Mouse (Mus musculus) forebrain, postnatal 0 days (tissue): ENCODE results near the gene Reps2. TPM values are rescaled to one million over a fixed set of nuclear protein-coding genes. Genes with fewer than 3 reads are reported as not detected.
A peak's percentile ranks its signal among the peaks of the same experiment; 100 is the strongest.

Experiments
- ATAC-seq: fragments of 200-750 bp; cut with Nextera tagmentation; 2 replicates; pipeline ENCODE4 v1.8.0; 2017; ENCODE audit warnings: mild to moderate bottlenecking, moderate library complexity
- DNase-seq: peaks from one replicate; pipeline ENCODE4 v3.0.0-alpha.2; 2015
- H3K27ac ChIP-seq: fragments of 300-500 bp; sonication (generic); 2 replicates; pipeline ENCODE4 v1.5.1; 2014; ENCODE audit warnings: low read depth, mild to moderate bottlenecking, antibody characterized with exemption, low read length, moderate library complexity, mixed read lengths
- H3K27me3 ChIP-seq: fragments of 300-500 bp; sonication (generic); 2 replicates; pipeline ENCODE4 v1.6.1; 2014; ENCODE audit warnings: mild to moderate bottlenecking, low read length, mixed read lengths; ENCODE audit not compliant: insufficient read depth
- H3K36me3 ChIP-seq: fragments of 300-500 bp; sonication (generic); 2 replicates; pipeline ENCODE4 v1.6.1; 2014; ENCODE audit warnings: mild to moderate bottlenecking, moderate library complexity; ENCODE audit not compliant: insufficient read depth
- H3K4me1 ChIP-seq: fragments of 300-500 bp; sonication (generic); 2 replicates; pipeline ENCODE4 v1.6.1; 2014; ENCODE audit warnings: antibody characterized with exemption; ENCODE audit not compliant: insufficient read depth
- H3K4me2 ChIP-seq: fragments of 300-500 bp; sonication (generic); 2 replicates; pipeline ENCODE4 v1.6.1; 2014; ENCODE audit warnings: low read depth, mild to moderate bottlenecking, moderate library complexity
- H3K4me3 ChIP-seq: fragments of 300-500 bp; sonication (generic); 2 replicates; pipeline ENCODE4 v1.5.1; 2014; ENCODE audit warnings: low read depth, low read length, mixed read lengths
- H3K9ac ChIP-seq: fragments of 300-500 bp; sonication (generic); 2 replicates; pipeline ENCODE4 v1.6.1; 2014; ENCODE audit warnings: mild to moderate bottlenecking
- H3K9me3 ChIP-seq: fragments of 300-500 bp; sonication (generic); 2 replicates; pipeline ENCODE4 v1.6.1; 2016; ENCODE audit warnings: low read length
- CTCF ChIP-seq: sonication (generic); IDR thresholded peaks from 2 replicates; pipeline ENCODE4 v1.5.1; 2016; ENCODE audit warnings: antibody characterized with exemption, control low read depth, low read depth
- WGBS: fragments of 180-500 bp; shearing (Covaris S2); extraction: QIAGEN DNeasy Blood & Tissue Kit; methylation state at CpG from one replicate; pipeline ENCODE4 v1.1.7; 2014; 5-methylcytosine and 5-hydroxymethylcytosine counted together
- polyA plus RNA-seq: library from polyadenylated mRNA; unstranded; fragments of >200 nt; fragmentation: Nextera tagmentation; extraction: Ambion mirVana; gene quantifications from 2 replicates; pipeline ENCODE4 v1.2.1, GENCODE M21; 2015
- total RNA-seq: library from RNA; depleted of rRNA; stranded (reverse); fragments of >200 nt; gene quantifications from 2 replicates; pipeline ENCODE4 v1.2.3, GENCODE M21; 2014

The Reps2 gene
- total and polyA plus RNA-seq, 2 experiments from 2014 or later = 5.1 to 31.5 TPM

- peak; percentile 79 for DNase-seq
- no peak overlapping the region for H3K4me2 ChIP-seq
- H3K9ac ChIP-seq = no peak overlapping the region
- no peak overlapping the region for H3K4me3 ChIP-seq
- WGBS = 65% methylated on average over 5 of the region's 5 CpGs
- H3K36me3 ChIP-seq = no peaks in the 10 kb centered on the region
- no peak for TF ChIP-seq CTCF
- H3K27ac ChIP-seq = peak overlapping the region; percentile 75
- ATAC-seq = peak; percentile 97
- no peaks in the 10 kb centered on the region for H3K27me3 ChIP-seq
- no peaks in the 10 kb centered on the region for H3K4me1 ChIP-seq
- no peaks in the 10 kb centered on the region for H3K9me3 ChIP-seq
Measured at GRCm38 (mm10) chrX:162621194-162622090, 22.0 kb downstream of the Reps2 start.

- Histone ChIP-seq H3K4me3 (no peak overlapping the region), H3K27ac (peak overlapping the region; percentile 29; the same call in 1 of the 2 replicates), H3K4me2 (no peak overlapping the region), H3K9ac (no peak overlapping the region), H3K4me1 (no peaks in the 10 kb centered on the region), H3K36me3 (no peaks in the 10 kb centered on the region), H3K9me3 (no peaks in the 10 kb centered on the region), H3K27me3 (no peaks in the 10 kb centered on the region)
- WGBS = 78% methylated on average over 2 of the region's 2 CpGs
- no peak for TF ChIP-seq CTCF
- DNase-seq = no peak
- no peak for ATAC-seq
Measured at GRCm38 (mm10) chrX:162619705-162620104, 23.7 kb downstream of the Reps2 start.

GRCm38 (mm10) chrX:162618547-162618946 is 24.9 kb downstream of the Reps2 start:
- H3K4me2 ChIP-seq = no peak overlapping the region
- WGBS = 92% methylated on average over 3 of the region's 3 CpGs
- no peak for TF ChIP-seq CTCF
- no peaks in the 10 kb centered on the region for H3K9me3 ChIP-seq
- H3K9ac ChIP-seq = no peak overlapping the region
- H3K4me1 ChIP-seq = no peaks in the 10 kb centered on the region
- no peaks in the 10 kb centered on the region for H3K27me3 ChIP-seq
- DNase-seq (no peak), ATAC-seq (no peak)
- no peak overlapping the region for H3K4me3 ChIP-seq
- no peak overlapping the region for H3K27ac ChIP-seq
- no peaks in the 10 kb centered on the region for H3K36me3 ChIP-seq

GRCm38 (mm10) chrX:162606113-162606512 is 37.3 kb downstream of the Reps2 start:
- H3K4me2 ChIP-seq = no peak overlapping the region
- no peaks in the 10 kb centered on the region for H3K4me1 ChIP-seq
- no peak for TF ChIP-seq CTCF
- H3K36me3 ChIP-seq = no peaks in the 10 kb centered on the region
- H3K4me3 ChIP-seq = no peak overlapping the region
- DNase-seq = no peak
- H3K9me3 ChIP-seq = no peaks in the 10 kb centered on the region
- no peaks in the 10 kb centered on the region for H3K27me3 ChIP-seq
- H3K27ac ChIP-seq = no peak overlapping the region
- H3K9ac ChIP-seq = no peak overlapping the region
- 91% methylated on average over 2 of the region's 2 CpGs for WGBS
- no peak for ATAC-seq

DNA sequence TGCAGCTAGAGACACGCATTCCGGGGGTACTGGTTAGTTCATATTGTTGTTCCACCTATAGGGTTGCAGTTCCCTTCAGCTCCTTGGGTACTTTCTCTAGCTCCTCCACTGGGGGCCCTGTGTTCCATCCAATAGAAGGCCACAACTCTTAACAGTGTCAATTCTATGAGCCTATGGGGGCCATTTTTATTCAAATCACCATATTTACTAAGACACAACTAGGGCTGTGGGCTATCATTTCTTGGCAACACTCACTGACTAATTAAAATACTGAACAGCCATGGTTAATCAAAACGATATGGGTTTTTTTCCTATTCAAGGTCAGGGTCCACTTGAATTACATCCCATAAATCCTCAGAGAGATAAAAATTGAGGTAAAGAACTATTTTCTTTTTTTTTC is 43.8 kb downstream of the Reps2 start:
- no peak overlapping the region for H3K4me2 ChIP-seq
- no peak overlapping the region for H3K9ac ChIP-seq
- H3K27me3 ChIP-seq = no peaks in the 10 kb centered on the region
- H3K9me3 ChIP-seq = no peaks in the 10 kb centered on the region
- ATAC-seq (no peak), DNase-seq (no peak)
- H3K27ac ChIP-seq = no peak overlapping the region
- TF ChIP-seq CTCF = no peak
- no peak overlapping the region for H3K4me3 ChIP-seq
- no peaks in the 10 kb centered on the region for H3K36me3 ChIP-seq
- no peaks in the 10 kb centered on the region for H3K4me1 ChIP-seq
- WGBS = 79% methylated on average over 3 of the region's 3 CpGs

GRCm38 (mm10) chrX:162591005-162591801 is 52.2 kb downstream of the Reps2 start:
- no peaks in the 10 kb centered on the region for H3K36me3 ChIP-seq
- ATAC-seq (no peak), DNase-seq (no peak)
- no peak overlapping the region for H3K27ac ChIP-seq
- H3K27me3 ChIP-seq = no peaks in the 10 kb centered on the region
- H3K4me2 ChIP-seq = no peak overlapping the region
- no peak overlapping the region for H3K4me3 ChIP-seq
- no peak overlapping the region for H3K9ac ChIP-seq
- no peaks in the 10 kb centered on the region for H3K9me3 ChIP-seq
- 45% methylated on average over 8 of the region's 8 CpGs for WGBS
- H3K4me1 ChIP-seq = no peaks in the 10 kb centered on the region
- TF ChIP-seq CTCF = no peak

- Histone ChIP-seq H3K36me3 (no peaks in the 10 kb centered on the region), H3K4me2 (no peak overlapping the region), H3K27me3 (no peaks in the 10 kb centered on the region), H3K4me3 (no peak overlapping the region), H3K9ac (no peak overlapping the region), H3K27ac (no peak overlapping the region), H3K9me3 (no peaks in the 10 kb centered on the region), H3K4me1 (no peaks in the 10 kb centered on the region)
- WGBS = 78% methylated on average over 6 of the region's 6 CpGs
- DNase-seq (no peak), ATAC-seq (no peak)
- TF ChIP-seq CTCF = no peak
Measured at GRCm38 (mm10) chrX:162590145-162590790, 53.2 kb downstream of the Reps2 start.
